Mouse (Mus musculus) heart, embryonic 16.5 days (tissue): ENCODE measurements around the gene Scg5. TPM values are rescaled to one million over a fixed set of nuclear protein-coding genes. Genes with fewer than 3 reads are reported as not detected.

Experiments
- ATAC-seq: fragments of 200-750 bp; cut with Nextera tagmentation; replicated peaks from 2 replicates; pipeline ENCODE4 v1.8.0; 2017; ENCODE audit warnings: moderate number of reproducible peaks; ENCODE audit not compliant: insufficient read depth, low FRiP score; ENCODE audit errors: extremely low read depth
- H3K27ac ChIP-seq: fragments of 300-500 bp; sonication (generic); 2 replicates; pipeline ENCODE4 v1.5.1; 2014; ENCODE audit warnings: mild to moderate bottlenecking, low read length, control low read depth, moderate library complexity
- H3K27me3 ChIP-seq: fragments of 300-500 bp; sonication (generic); 2 replicates; pipeline ENCODE4 v1.6.1; 2014; ENCODE audit warnings: low read length, mixed read lengths; ENCODE audit not compliant: control insufficient read depth, insufficient read depth
- H3K36me3 ChIP-seq: fragments of 300-500 bp; sonication (generic); 2 replicates; pipeline ENCODE4 v1.6.1; 2014; ENCODE audit not compliant: control insufficient read depth, insufficient read depth
- H3K4me1 ChIP-seq: fragments of 300-500 bp; sonication (generic); 2 replicates; pipeline ENCODE4 v1.6.1; 2014; ENCODE audit warnings: low read length, mixed read lengths; ENCODE audit not compliant: control insufficient read depth, insufficient read depth
- H3K4me2 ChIP-seq: fragments of 300-500 bp; sonication (generic); 2 replicates; pipeline ENCODE4 v1.6.1; 2014; ENCODE audit warnings: low read depth, mild to moderate bottlenecking, control low read depth, low read length
- H3K4me3 ChIP-seq: fragments of 300-500 bp; sonication (generic); 2 replicates; pipeline ENCODE4 v1.5.1; 2014; ENCODE audit warnings: mild to moderate bottlenecking, control low read depth, low read length
- H3K9ac ChIP-seq: fragments of 300-500 bp; sonication (generic); 2 replicates; pipeline ENCODE4 v1.6.1; 2014; ENCODE audit warnings: low read length, control low read depth
- H3K9me3 ChIP-seq: fragments of 300-500 bp; sonication (generic); replicated peaks from 2 replicates; pipeline ENCODE4 v1.6.1; 2016; ENCODE audit warnings: low read length; ENCODE audit not compliant: control insufficient read depth
- WGBS: fragments of 180-500 bp; shearing (Covaris S2); extraction: QIAGEN DNeasy Blood & Tissue Kit; methylation state at CpG from one replicate; pipeline ENCODE4 v1.1.7; 2014; 5-methylcytosine and 5-hydroxymethylcytosine counted together
- polyA plus RNA-seq: library from polyadenylated mRNA; unstranded; fragments of >200 nt; fragmentation: Nextera tagmentation; extraction: Ambion mirVana; gene quantifications from 2 replicates; pipeline ENCODE4 v1.2.1, GENCODE M21; 2015

Gene Scg5
- polyA plus RNA-seq, 1 experiment from 2014 or later = 1.1 TPM

DNA sequence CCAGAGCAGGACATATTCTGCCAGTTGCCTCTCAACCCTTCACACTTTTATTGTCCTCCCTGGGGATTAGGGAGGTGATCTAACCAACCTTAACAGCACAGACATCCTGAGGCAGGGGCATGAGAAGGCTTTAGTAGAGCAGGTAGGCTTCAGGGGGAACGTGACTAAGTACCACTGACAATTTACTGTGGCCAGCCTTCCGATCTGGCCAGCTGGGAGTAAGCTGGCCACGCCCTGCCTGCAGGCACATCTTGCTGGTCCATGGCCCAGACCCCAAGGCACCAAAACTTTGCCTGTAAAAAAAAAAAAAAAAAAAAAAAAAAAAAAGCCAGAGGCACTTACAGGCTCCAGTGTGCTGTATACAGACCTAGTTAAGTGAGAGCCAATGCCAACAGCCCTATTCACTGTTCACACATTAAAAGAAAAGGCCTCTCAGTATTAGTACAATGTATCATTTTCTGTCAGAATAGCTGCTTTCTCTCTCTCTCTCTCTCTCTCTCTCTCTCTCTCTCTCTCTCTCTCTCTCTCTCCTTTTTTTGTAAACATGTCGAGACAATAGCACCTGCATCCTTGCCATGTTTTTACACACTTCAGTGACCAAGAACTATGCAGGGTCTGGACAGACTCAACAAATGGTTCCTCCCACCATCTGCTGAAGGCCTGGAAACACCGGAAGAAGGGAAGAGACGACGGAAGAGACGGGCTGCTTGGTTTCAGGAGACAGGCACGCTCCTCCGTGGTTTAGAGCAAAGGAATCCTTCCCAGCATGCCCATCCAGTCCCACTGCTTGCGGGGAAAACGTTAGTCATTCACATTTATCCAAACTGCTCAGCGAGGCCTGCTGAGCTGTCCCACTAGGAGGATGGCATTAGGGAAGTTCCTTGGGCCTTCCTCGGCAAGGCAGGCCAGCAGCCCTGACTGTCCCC, 11.0 kb downstream of the Scg5 start:
- Histone ChIP-seq H3K4me2 (no peak overlapping the region), H3K36me3 (no peaks in the 10 kb centered on the region), H3K9me3 (no peaks in the 10 kb centered on the region), H3K27me3 (no peaks in the 10 kb centered on the region), H3K4me3 (no peak overlapping the region), H3K9ac (no peak overlapping the region), H3K27ac (no peak overlapping the region), H3K4me1 (no peaks in the 10 kb centered on the region)
- ATAC-seq = no peak
- WGBS = 72% methylated on average over 14 of the region's 14 CpGs

DNA sequence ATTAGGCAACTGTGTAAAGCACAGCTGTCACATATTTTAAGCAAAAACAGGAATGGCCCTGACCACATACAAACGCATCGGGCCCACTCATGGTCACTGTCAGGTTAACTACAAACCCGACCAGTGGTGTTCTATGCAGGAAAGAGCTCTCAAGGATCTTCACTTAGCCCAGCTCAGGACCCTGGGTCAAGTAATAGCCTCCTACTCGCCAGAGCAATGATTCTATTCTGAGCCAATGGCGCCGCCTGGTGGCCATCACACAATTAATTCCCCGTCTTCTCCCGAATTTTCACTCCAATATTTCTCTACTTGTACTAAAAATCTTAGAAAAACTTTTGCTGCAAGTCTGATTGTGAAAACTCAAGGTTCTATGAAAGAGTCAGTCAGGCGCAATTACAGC, 21.3 kb downstream of the Scg5 start:
- no peak for ATAC-seq
- H3K36me3 ChIP-seq = no peaks in the 10 kb centered on the region
- no peaks in the 10 kb centered on the region; the same call in 1 of the 2 replicates for H3K27me3 ChIP-seq
- no peaks in the 10 kb centered on the region for H3K9me3 ChIP-seq
- H3K9ac ChIP-seq = no peak overlapping the region
- no peak overlapping the region for H3K27ac ChIP-seq
- H3K4me1 ChIP-seq = no peaks in the 10 kb centered on the region
- no peak overlapping the region for H3K4me3 ChIP-seq
- 18% methylated on average over 9 of the region's 9 CpGs for WGBS
- no peak overlapping the region for H3K4me2 ChIP-seq

DNA sequence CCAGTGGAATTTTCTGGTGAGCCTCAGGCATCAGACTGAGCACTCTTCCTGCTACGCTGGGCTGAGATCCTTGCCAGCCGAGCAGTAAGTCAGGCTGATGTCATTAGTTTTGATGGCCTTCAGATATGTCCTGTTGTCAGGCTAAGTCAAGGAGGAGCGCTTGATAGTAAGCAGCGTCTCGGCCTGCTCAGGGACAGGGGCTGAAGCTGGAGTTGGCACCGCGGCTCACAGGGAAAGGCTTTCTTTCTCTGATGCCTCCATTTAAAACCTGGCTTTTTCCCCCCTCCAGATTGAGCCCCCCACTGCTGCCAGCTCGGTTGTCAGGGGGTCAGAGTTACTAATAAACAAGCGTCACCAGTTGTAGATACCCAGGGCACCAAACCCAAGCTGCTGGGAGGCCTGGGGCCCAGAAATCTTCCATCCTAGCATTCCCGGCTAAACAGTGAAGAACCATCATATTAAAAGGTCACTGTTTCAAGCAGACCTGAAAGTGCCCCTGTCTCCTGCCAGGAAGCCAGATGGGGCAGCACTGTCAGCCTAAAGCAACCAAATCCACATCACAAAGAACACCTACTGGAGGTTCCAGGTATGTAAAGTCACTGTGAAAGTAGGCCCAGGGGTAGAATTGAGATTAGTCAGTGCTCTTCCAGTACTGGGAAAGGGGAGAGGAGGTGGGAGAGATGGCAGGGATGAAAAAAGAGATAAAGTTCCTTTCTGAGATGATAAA, 21.9 kb downstream of the Scg5 start:
- no peak overlapping the region for H3K27ac ChIP-seq
- H3K36me3 ChIP-seq = no peaks in the 10 kb centered on the region
- H3K4me1 ChIP-seq = no peaks in the 10 kb centered on the region
- H3K9me3 ChIP-seq = no peaks in the 10 kb centered on the region
- H3K4me2 ChIP-seq = no peak overlapping the region
- 53% methylated on average over 10 of the region's 10 CpGs for WGBS
- ATAC-seq = no peak
- no peaks in the 10 kb centered on the region; the same call in 1 of the 2 replicates for H3K27me3 ChIP-seq
- no peak overlapping the region for H3K9ac ChIP-seq
- H3K4me3 ChIP-seq = no peak overlapping the region

DNA sequence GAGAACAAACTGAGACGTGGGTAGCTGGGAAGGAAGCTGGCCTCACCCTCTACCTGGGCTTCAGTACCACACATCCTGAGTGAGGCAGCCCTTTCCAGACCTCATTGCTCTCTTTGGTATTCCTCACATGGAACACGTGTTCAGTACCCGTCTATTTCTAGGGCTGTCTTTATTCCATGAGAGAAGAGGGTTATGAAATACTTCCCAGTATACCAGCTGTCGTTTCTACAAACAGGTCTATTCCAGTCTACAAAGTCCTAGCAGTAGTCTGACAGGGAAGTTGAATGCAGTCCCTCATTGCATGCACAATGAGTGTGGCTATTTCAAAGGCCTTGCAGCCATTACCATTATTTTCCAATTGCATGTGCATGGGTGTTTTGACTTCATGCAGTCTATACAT, 23.2 kb downstream of the Scg5 start:
- ATAC-seq = no peak
- H3K4me1 ChIP-seq = no peaks in the 10 kb centered on the region
- H3K9ac ChIP-seq = no peak overlapping the region
- WGBS = 74% methylated on average over 4 of the region's 4 CpGs
- no peak overlapping the region for H3K4me2 ChIP-seq
- no peaks in the 10 kb centered on the region; the same call in 1 of the 2 replicates for H3K27me3 ChIP-seq
- H3K27ac ChIP-seq = no peak overlapping the region
- H3K9me3 ChIP-seq = no peaks in the 10 kb centered on the region
- no peak overlapping the region for H3K4me3 ChIP-seq
- no peaks in the 10 kb centered on the region for H3K36me3 ChIP-seq

DNA sequence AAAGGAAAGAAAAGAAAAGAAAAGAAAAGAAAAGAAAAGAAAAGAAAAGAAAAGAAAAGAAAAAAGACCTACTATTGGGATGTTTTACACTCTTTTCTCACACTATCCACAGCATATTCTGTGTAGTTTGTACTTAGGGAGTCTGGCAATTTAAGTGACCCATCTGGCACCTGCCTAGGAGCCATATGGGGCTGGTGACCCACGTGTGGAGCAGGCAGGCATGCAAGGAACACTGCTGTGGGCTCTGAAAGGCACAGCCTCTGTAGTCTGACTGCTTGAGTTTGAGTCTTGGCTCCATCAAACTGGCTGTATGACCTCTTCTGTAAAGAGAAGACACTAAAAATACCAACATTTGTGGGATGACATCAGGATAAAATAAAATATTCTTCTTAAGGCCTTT, 25.2 kb downstream of the Scg5 start:
- 31% methylated on average over 1 of the region's 1 CpGs for WGBS
- Histone ChIP-seq H3K36me3 (no peaks in the 10 kb centered on the region), H3K9me3 (no peaks in the 10 kb centered on the region), H3K27me3 (no peaks in the 10 kb centered on the region; the same call in 1 of the 2 replicates), H3K4me3 (no peak overlapping the region), H3K27ac (no peak overlapping the region), H3K4me1 (no peaks in the 10 kb centered on the region), H3K9ac (no peak overlapping the region), H3K4me2 (no peak overlapping the region)
- ATAC-seq = no peak

DNA sequence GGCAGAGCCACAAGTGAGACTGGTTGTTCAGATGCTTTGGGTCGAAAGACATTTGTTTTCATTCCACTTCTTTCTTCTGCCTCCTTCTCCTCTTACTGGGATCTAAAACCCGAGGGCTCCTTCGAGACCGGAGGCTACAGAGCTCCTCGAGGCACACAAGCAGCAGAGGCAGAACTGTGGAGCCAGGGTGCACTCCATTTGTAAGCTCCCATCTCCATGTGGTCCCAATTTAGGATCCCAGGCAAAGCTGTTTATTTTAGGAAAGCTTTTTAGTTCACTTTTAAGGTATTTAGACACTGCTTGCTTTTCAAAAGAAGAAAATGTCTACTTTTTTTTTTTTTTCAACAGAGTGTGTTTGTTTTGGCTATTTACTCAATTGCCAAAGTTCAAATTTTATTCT, 28.1 kb downstream of the Scg5 start:
- H3K9ac ChIP-seq = no peak overlapping the region
- H3K9me3 ChIP-seq = no peaks in the 10 kb centered on the region
- H3K4me3 ChIP-seq = no peak overlapping the region
- 58% methylated on average over 5 of the region's 5 CpGs for WGBS
- ATAC-seq = no peak
- H3K4me1 ChIP-seq = no peaks in the 10 kb centered on the region
- H3K36me3 ChIP-seq = no peaks in the 10 kb centered on the region
- no peaks in the 10 kb centered on the region; the same call in 1 of the 2 replicates for H3K27me3 ChIP-seq
- no peak overlapping the region for H3K4me2 ChIP-seq
- H3K27ac ChIP-seq = no peak overlapping the region

DNA sequence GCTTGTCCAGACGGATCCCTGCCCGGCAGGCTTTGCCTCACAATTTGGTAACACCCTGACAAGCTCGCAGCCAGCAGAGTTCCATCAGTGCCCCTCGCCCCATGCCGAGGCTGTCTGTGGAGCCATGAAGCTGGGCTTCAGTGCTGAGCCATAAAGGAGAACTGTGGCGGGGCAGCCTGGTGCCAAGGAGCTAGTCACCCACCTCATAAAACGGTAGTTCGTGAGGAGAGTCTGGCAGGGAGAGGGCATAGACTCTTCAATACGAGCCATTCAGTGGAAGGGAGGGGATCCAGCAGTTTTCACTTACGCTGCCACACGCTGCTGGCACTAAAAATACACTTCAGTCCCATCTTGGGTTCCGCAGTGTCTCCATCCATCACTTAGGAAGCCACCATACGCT, 30.3 kb downstream of the Scg5 start:
- no peak overlapping the region for H3K27ac ChIP-seq
- ATAC-seq = no peak
- H3K4me3 ChIP-seq = no peak overlapping the region
- no peak overlapping the region for H3K4me2 ChIP-seq
- no peaks in the 10 kb centered on the region for H3K36me3 ChIP-seq
- H3K27me3 ChIP-seq = no peaks in the 10 kb centered on the region
- no peaks in the 10 kb centered on the region for H3K4me1 ChIP-seq
- no peaks in the 10 kb centered on the region for H3K9me3 ChIP-seq
- 68% methylated on average over 13 of the region's 13 CpGs for WGBS
- no peak overlapping the region for H3K9ac ChIP-seq

DNA sequence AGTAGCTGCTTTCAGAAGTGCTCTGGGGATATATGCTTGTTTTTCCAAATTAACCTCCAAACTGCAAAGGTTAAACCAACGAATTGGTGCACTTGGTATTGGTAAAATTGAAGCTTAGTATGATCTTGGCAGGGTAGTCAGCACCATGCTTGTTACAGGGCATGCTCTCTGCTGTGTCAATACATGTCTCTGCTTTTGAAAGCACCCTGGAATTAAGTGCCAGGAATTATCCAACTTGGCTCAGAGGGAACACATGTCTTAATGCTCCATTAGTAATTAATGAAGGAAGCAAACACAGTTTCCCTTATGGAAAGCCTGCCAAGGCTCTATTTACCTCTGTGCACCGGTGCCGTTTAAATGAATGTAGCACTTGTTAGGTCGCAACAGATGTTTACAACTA, 33.7 kb downstream of the Scg5 start:
- WGBS = 75% methylated on average over 4 of the region's 4 CpGs
- Histone ChIP-seq H3K4me2 (no peak overlapping the region), H3K9ac (no peak overlapping the region), H3K4me1 (no peaks in the 10 kb centered on the region), H3K27me3 (no peaks in the 10 kb centered on the region), H3K9me3 (no peaks in the 10 kb centered on the region), H3K4me3 (no peak overlapping the region), H3K36me3 (no peaks in the 10 kb centered on the region), H3K27ac (no peak overlapping the region)
- ATAC-seq = no peak

DNA sequence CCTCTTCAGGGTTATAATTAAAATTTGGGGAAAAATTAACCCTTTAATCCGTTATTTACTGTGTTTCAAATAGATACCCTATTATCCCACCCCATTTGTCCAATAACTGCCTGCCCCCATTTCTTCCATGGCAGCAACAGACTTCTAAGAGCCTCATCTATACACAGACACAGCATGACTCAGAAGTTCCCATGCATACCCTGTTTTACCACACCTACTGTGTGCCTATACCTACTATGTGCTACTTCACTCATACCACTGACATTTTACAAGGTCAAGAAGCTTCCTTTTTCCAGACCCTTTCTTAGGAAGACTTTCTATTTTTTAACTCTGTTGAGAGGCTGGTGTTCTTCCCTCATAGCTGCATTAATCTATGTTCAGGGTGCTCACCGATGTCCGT, 35.4 kb downstream of the Scg5 start:
- Histone ChIP-seq H3K27ac (no peak overlapping the region), H3K4me3 (no peak overlapping the region), H3K9ac (no peak overlapping the region), H3K9me3 (no peaks in the 10 kb centered on the region), H3K4me1 (no peaks in the 10 kb centered on the region), H3K36me3 (no peaks in the 10 kb centered on the region), H3K4me2 (no peak overlapping the region), H3K27me3 (no peaks in the 10 kb centered on the region)
- WGBS = 74% methylated on average over 3 of the region's 3 CpGs
- no peak for ATAC-seq
